Mouse (Mus musculus) liver, postnatal 0 days (tissue): Measurements from ENCODE around the gene Rpl3l.

Experiments
- CTCF ChIP-seq: sonication (generic); IDR thresholded peaks from 2 replicates; pipeline ENCODE4 v1.5.1; 2016; ENCODE audit warnings: antibody characterized with exemption, low read depth
- EP300 ChIP-seq: IDR thresholded peaks from 2 replicates; pipeline ENCODE4 v1.6.1; 2016; ENCODE audit warnings: antibody characterized with exemption, low read depth, mild to moderate bottlenecking

GRCm38 (mm10) chr17:24686514-24686913 is 41.1 kb upstream of the Rpl3l start:
- no peak for TF ChIP-seq EP300
- TF ChIP-seq CTCF, result no peak
